Mouse (Mus musculus) c-Kit-negative CD71-positive TER-119-positive erythroid progenitor cells, embryonic 14.5 days (primary cell): ENCODE results near the gene Fgfr2.
"Not testable (repeated sequence)": the region's sequence is repeated elsewhere in the genome, so short reads cannot be mapped to it uniquely, and the experiment has no call there.

Experiments
- DNase-seq: peaks from one replicate; pipeline ENCODE4 v3.0.0-alpha.2; 2013; ENCODE audit warnings: low read depth, low spot score

Gene Fgfr2

GRCm38 (mm10) chr7:131256841-131257240 lies 1866.3 kb downstream of the Fgfr2 start:
- no peak for DNase-seq

DNA sequence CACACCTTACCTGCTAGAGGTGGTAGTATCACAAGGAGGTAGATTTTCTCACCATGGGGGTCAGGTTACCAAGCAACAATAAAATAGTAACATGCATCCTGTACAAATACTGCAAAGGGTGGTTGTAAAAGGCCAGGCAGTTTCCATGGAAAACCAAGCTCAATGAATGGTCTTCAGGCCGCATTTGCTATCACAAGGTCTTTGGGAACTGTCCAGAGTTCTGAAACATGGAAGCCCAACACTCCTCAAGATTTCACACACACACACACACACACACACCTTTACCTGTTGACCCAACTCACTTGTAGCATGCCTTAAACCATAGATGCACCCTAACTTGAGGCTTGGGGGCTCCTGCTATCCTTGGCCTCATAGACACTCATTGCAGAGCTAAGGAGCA lies 1878.2 kb downstream of the Fgfr2 start:
- no peak for DNase-seq

DNA sequence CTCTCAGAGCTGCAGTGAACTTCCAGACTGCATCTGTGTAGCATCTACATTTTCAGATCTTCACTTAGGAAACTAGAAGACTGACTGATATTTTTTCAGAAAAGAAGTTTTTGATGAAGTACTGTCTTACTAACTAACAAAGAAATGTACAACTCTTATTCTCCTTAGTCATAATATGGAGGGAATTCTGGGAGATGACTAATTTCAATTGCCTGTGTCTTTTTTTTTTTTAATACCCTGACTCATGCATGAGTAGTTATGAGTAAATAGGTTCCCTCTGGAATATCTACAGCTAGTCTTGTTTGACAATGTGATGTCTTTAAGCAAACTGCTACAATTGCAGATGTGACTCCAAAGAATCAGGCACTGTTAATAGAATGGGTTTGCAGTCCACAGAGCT lies 1887.1 kb downstream of the Fgfr2 start:
- DNase-seq = no peak

- DNase-seq = no peak
Measured at GRCm38 (mm10) chr7:131223086-131223485, 1900.1 kb downstream of the Fgfr2 start.

- no peak for DNase-seq
Measured at GRCm38 (mm10) chr7:131187996-131188395, 1935.2 kb downstream of the Fgfr2 start.

GRCm38 (mm10) chr7:131187047-131187446 lies 1936.1 kb downstream of the Fgfr2 start:
- no peak for DNase-seq

- no peak for DNase-seq
Measured at GRCm38 (mm10) chr7:131184339-131184738, 1938.8 kb downstream of the Fgfr2 start.

DNA sequence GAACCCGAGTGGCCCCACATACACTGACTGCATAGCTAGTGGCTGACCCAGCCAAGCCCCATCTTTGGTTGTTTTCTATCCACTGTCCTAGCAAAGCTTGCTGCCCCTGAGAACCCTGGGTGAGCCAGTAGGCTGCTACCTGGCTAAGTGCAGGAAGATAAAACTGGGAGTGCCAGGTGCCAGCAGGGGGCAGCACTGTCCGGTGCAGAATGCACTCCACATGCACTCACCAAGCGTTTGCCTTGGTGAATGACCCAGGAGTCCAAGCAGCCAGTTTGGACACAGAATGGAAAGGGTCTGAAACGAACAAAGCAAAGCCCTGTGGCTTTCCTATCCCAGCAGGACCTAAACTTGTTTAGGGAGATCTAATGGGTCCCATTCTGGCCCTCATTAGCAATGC lies 1940.5 kb downstream of the Fgfr2 start:
- no peak for DNase-seq

- DNase-seq = no peak
Measured at GRCm38 (mm10) chr7:131174121-131174520, 1949.0 kb downstream of the Fgfr2 start, which contains the start of gene 5430419D17Rik. Gene 5430419D17Rik, plus strand, starts transcription at chr7:131174402.

DNA sequence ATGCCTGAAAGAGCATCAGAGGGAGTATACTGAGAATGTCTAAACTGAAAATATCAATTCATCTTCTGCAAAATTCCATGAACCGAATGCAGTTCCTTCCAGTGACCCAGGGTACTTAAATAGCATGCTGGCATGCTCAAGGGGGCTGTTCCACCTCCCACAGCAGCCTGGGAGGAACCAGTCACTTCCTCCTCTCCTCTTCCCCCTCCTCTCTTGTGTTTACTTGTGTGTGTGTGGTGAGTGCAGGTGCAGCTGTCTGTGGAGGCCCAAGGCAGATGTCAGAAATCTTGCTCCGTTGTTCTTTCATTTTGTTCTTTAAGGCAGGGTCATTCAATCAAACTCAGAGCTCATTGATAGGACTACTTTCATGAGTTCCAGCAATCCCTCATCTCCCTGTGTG lies 1954.1 kb downstream of the Fgfr2 start:
- DNase-seq = no peak

DNA sequence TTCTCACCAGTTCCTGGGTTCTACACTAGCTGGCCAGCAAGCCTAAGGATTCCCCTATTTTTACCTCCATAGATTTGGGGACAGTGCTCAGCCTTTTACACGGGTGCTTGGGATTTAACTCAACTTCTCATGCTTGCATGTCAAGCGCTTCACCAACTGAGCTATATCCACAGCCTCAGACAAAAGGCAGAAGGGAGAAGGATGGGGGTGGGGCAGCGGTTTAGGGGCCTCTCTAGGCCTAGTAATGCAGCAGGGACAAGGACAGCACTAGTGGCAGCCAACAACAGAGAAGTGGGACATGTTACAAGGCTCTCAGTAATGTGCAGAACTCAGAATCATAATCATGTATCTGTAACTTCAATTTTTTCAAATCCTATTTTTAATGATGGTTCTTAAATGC lies 1955.4 kb downstream of the Fgfr2 start:
- DNase-seq = no peak

DNA sequence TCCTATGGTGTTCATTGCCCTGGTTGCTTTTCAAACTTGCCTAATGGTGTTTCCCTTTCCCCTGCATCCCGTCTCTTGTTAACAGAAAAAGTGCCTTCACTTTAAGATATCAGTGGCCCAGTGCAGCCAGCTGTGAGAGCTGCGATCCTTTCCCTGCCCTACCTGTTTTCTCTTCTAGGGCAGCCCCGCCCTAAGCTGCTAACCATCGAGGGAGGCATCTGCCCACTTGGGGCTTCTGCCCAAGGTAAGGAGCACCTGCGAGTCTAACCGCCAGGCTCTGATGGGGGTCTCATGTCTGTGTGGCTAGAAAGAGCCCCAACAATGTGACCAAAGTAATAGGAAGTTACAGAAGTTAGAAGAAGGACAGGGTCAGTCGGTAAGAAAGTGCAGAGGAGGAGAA lies 1960.9 kb downstream of the Fgfr2 start:
- DNase-seq = no peak

- no peak for DNase-seq
Measured at GRCm38 (mm10) chr7:131153044-131153443, 1970.1 kb downstream of the Fgfr2 start.

DNA sequence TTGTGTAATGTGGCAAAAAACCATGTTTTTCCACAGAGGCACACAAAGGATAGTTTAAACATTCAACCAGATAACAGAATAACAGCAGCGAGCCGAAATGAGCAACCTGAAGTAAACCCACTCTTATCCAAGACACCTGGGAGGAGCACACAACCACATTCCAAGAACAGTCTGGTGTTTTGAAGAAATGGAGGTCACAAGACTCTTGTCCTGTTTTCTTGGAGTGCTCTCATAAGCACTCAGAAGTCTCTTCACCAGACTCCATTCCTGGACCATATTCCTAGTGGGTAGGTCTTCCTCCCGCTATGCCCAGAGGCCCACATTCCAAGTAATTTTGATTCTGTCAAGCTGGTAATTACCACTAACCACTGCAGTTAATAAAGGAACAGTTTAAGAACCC lies 1973.0 kb downstream of the Fgfr2 start:
- no peak for DNase-seq

- DNase-seq = no peak
Measured at GRCm38 (mm10) chr7:131146214-131146613, 1976.9 kb downstream of the Fgfr2 start, which contains the start of gene 4933402N03Rik. Gene 4933402N03Rik, minus strand, starts transcription at chr7:131146314.

DNA sequence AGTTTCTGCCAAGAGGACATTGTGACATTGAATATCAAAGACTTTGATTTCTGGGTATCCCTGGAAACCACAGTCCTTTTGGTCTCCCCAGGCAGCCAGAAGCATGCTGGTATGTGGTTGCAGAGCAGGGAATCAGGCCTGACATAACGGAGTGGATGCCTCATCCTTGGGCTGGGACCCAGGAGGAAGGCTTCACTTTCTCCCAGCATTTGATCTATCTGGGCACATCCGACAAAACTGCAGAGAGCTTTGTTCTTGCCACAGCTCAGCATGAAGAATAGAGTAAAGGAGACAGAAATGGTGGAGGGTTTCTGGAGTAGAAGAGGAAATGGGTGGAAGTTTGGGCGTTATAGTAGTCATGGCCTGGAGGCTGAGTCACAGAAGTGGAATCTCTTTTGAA lies 1990.0 kb downstream of the Fgfr2 start:
- DNase-seq = no peak

- DNase-seq = no peak
Measured at GRCm38 (mm10) chr7:131130021-131130420, 1993.1 kb downstream of the Fgfr2 start.

- no peak for DNase-seq
Measured at GRCm38 (mm10) chr7:131122210-131122807, 2000.8 kb downstream of the Fgfr2 start.

DNA sequence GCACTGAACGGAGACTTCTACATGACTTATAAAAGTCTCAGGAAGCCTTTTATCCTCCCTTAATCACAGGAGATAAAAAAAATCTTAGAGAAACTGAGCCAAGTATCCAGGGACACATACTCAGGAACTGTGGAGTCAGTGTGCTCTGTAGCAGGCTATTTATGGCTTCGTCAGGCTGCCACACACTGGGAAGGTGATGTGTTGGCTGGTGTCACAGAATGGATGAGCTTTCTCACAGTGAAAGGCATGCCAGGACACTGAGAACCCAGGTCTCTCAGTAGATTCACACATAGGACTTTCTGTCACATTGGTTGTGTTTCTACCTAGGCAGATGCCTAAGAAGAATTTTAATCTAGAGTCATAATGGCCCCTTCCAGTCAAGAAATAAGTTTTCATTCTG lies 2008.7 kb downstream of the Fgfr2 start:
- no peak for DNase-seq

DNA sequence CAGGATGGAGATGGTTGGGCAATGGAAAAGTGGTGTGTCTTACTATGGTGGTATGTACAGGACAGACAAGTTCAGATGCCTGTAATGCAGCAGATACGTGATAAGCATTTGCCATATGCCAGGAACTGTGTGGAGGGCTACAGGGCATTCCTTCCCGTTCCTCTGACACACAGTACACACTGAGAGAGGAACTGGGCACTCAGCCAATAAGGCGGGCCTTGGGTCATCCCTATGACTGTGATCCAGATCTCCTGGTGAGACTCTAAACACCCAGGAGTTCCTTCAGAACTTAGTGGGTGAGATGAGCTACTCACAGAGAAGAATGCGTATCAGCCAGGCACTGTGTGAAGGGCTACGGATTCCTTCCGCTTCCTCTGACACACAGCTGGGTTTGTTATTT lies 2009.5 kb downstream of the Fgfr2 start:
- no peak for DNase-seq

DNA sequence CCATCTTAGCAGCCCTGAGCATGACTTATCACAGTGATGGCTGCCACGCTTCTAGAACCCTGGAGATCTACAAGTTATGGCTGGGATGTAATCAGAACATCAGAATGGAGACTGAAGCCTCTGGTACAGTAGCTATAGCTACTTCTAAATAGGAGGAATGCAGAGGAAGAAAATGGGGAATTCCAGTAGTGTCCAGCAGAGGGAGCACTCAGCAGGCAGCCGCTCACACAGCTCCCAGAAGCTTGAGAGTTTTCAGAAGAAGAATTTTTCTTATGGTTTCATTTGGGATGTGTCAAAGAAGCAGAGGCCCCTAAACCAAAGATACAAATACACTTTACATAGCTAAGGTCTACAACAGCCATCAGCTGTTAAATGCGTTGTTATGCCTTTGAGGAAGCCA lies 2010.7 kb downstream of the Fgfr2 start:
- DNase-seq = no peak

GRCm38 (mm10) chr7:131082403-131082802 lies 2040.7 kb downstream of the Fgfr2 start:
- DNase-seq = not testable (repeated sequence)

DNA sequence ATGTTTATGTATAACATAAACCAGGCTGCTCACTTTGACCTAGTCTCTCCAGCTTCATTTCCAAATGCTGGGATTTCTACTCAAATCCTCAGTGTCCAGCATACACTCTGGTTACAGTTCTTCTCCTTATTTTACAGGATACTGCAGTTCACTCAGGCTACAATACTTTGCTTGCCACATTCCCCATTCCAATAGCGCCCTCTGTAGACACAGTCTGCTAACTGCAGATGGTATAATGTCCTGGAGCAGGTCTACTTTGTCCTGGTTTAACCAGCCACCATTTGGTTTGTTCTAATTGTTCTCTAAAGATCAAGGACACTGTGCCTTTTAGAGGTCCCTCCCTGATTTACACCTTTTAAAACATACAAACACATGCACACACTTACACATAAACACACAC lies 2047.2 kb downstream of the Fgfr2 start:
- no peak for DNase-seq

GRCm38 (mm10) chr7:131074098-131074497 lies 2049.1 kb downstream of the Fgfr2 start:
- not testable (repeated sequence) for DNase-seq
